Mouse (Mus musculus) thymus, adult 2 months (tissue): ENCODE measurements around the gene Pax7. TPM values are rescaled to one million over a fixed set of nuclear protein-coding genes. Genes with fewer than 3 reads are reported as not detected.

ENCODE experiments used
- DNase-seq: peaks from one replicate; pipeline ENCODE4 v3.0.0; 2021
- H3K27ac ChIP-seq: fragments of 200-500 bp; 2 replicates; pipeline ENCODE4 v1.5.1; 2012; ENCODE audit warnings: low read length, control low read depth; ENCODE audit not compliant: control insufficient read depth, insufficient read depth
- H3K27me3 ChIP-seq: fragments of 200-500 bp; 2 replicates; pipeline ENCODE4 v1.6.1; 2012; ENCODE audit warnings: mild to moderate bottlenecking, low read length, moderate library complexity, mixed read lengths; ENCODE audit not compliant: control insufficient read depth, insufficient read depth
- H3K36me3 ChIP-seq: fragments of 200-500 bp; 2 replicates; pipeline ENCODE4 v1.6.1; 2012; ENCODE audit warnings: mild to moderate bottlenecking, low read length, moderate library complexity; ENCODE audit not compliant: control insufficient read depth, insufficient read depth
- H3K4me1 ChIP-seq: fragments of 200-500 bp; replicated peaks from 2 replicates; pipeline ENCODE4 v1.6.1; 2012; ENCODE audit warnings: low read length; ENCODE audit not compliant: control insufficient read depth, insufficient read depth
- H3K4me3 ChIP-seq: fragments of 200-500 bp; 2 replicates; pipeline ENCODE4 v1.5.1; 2012; ENCODE audit warnings: mild to moderate bottlenecking, low read length, control low read depth, moderate library complexity; ENCODE audit not compliant: control insufficient read depth, insufficient read depth
- CTCF ChIP-seq: fragments of 200-500 bp; IDR thresholded peaks from 2 replicates; pipeline ENCODE4 v1.5.1; 2012; ENCODE audit warnings: mild to moderate bottlenecking, control low read depth, low read length, moderate library complexity, borderline replicate concordance; ENCODE audit not compliant: control insufficient read depth, poor library complexity, insufficient read depth; ENCODE audit errors: extremely low read depth
- POLR2A ChIP-seq: fragments of 200-500 bp; IDR thresholded peaks from 2 replicates; pipeline ENCODE4 v1.6.1; 2012; ENCODE audit warnings: mild to moderate bottlenecking, low read length, control low read depth, moderate library complexity; ENCODE audit not compliant: control insufficient read depth, poor library complexity, insufficient read depth; ENCODE audit errors: extremely low read depth
- WGBS: fragments of 180-500 bp; shearing (Covaris S2); methylation state at CpG from one replicate; pipeline ENCODE4 v1.1.7; 2018; 5-methylcytosine and 5-hydroxymethylcytosine counted together
- polyA plus RNA-seq: library from polyadenylated mRNA; depleted of rRNA; stranded (reverse); fragments of >200 nt; gene quantifications from 2 replicates; pipeline ENCODE4 v1.2.3, GENCODE M21; 2012

The Pax7 gene
- polyA plus RNA-seq, 1 experiment = 1.1 TPM

DNA sequence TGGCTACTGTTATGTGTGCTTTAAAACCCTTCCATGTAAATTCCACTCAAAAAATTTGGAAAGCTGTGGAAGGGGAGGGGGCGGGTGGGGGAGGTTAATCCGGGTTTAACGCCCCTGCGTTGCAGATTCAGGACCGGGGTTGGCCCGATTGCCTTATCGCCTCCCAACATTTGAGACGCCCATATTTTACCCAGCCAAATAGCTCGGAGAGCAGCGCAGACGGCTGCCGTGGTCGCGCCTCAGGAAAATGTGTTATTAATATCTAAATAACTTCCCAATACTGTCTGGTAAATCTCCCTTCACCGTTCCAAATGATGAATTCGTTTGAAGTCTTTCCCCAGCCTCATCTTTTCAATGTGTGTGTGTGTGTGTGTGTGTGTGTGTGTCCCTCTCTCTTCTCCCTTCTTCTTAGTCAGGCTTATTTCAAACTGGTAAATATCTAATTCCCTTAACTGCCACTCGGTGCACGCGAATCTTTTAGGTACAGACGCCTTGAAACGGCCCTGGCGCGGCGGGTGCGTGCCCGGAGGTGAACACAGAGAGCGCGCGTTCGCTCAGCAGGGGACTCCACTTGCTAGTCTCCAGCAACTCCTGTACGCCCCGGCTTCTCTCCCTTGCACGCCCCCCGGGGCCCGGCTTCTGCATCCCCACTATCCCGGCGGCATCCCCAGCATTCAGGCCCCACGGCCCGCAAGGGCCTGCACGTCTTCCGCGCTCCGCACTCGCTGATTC lies 10.0 kb downstream of the Pax7 start:
- 6% methylated on average over 44 of the region's 44 CpGs for WGBS

DNA sequence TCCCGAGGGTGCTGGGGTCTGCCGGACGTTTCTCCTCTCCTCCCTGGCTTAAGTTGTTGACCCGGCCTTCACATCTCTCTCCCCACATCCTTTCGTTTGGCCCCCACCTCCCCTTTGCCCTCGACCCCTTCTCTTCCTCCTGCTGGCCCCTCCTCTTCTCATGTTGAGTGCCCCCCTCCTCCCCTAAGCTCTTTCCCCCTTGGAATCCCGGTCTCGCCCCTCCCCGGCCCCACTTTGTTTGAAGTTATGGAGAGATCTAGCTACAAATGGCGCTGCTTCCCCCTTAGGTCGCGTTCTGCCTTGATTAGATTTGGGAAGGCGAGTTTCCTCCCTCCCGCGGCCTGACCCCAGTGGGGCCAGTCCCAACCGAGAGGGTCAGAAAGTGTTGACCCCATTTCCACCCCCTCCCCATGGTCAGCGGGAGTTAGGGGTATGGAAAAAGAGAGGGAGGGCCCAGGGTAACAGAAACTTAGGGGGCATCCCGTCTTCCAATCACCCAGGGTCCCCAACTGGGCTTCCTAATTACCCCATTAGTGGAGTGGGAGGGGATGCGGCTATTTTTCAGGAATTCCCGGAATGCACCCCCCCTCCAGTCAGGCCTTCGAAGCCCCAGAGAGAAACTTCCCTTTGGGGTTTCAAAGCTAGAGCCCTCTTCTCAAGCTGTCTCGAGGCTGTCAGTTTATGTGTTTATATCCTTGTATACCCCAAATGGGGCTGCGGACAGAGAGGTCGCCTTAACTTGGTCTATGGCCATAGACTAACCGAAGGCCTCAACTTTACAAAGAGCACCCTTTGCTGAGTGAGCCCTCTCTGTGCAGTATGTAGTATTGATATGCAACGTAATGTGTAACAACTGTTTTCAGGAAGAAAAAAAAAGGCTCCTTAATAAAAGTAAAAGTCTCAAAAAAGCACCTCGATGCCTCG lies 10.9 kb downstream of the Pax7 start:
- H3K36me3 ChIP-seq = no peaks in the 10 kb centered on the region
- H3K27ac ChIP-seq = no peak overlapping the region
- TF ChIP-seq CTCF = no peak
- no peak for TF ChIP-seq POLR2A
- peaks cover 36% of the 10 kb centered on the region for H3K4me1 ChIP-seq
- WGBS = 7% methylated on average over 28 of the region's 28 CpGs
- no peak for DNase-seq
- H3K4me3 ChIP-seq = no peak overlapping the region
- peaks cover 59% of the 10 kb centered on the region for H3K27me3 ChIP-seq

More for the DNA sequence above, 10.0 kb downstream of the Pax7 start:
- H3K36me3 ChIP-seq = no peaks in the 10 kb centered on the region
- TF ChIP-seq CTCF (no peak), POLR2A (no peak)
- peaks cover 67% of the 10 kb centered on the region for H3K27me3 ChIP-seq
- peak; percentile 28 for DNase-seq
- H3K4me3 ChIP-seq = no peak overlapping the region
- H3K27ac ChIP-seq = no peak overlapping the region
- peaks cover 36% of the 10 kb centered on the region for H3K4me1 ChIP-seq

DNA sequence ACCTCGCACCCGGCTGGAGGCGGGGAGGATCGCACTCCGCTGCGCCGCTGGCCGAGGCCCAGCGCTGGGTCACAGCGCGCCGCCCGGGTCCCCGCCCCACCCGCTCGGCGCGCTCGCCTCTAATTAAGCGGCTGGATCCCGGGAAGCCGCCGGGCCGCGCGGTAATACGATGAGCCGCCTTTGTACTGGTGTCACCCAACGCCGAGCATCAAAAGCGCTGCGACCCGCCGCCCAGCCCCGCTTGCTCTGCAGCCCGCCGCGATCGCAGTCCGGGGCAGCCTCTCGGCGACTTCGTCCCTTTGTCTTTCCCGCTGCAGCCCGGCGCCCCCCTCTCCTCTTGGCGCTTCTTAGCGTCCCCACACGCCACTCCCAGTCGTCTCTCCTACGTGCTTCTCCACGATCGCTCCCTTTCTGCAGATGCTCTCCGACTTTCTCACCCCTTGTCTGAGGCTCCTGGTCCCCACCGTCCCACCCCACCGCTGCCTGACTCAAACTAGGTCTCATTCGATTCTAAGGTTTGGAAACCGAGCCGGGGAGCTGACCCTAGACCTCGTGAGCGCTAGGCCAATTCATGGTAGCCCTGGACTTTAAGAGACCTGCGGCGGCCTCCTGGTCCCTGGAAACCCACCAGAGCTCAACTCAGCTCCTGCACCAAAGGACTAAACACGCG lies 11.7 kb downstream of the Pax7 start:
- DNase-seq = no peak
- H3K27ac ChIP-seq = no peak overlapping the region
- WGBS = 5% methylated on average over 64 of the region's 65 CpGs
- no peaks in the 10 kb centered on the region for H3K36me3 ChIP-seq
- TF ChIP-seq CTCF (no peak), POLR2A (no peak)
- peaks cover 53% of the 10 kb centered on the region for H3K27me3 ChIP-seq
- peaks cover 41% of the 10 kb centered on the region for H3K4me1 ChIP-seq
- peak overlapping the region; percentile 16; the same call in 1 of the 2 replicates for H3K4me3 ChIP-seq

DNA sequence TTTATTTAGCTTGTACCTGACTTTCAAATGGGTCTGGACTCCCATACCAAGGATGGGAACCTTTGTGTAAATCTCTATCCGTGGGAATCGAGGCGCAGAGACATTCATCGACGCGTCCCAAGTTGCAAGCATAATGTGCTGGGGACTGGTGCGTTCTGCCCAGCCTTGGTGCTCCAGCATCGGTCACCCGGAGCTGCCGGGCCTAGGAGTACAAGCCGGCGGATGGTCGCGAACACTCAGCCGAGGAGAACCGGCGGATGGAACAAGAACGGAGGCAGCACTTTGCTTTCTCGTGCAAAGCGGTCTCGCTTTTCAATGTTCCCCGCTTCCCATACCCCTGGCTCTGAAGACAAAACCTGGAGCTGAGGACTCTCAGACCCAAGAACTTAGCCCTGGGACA lies 12.3 kb downstream of the Pax7 start:
- no peaks in the 10 kb centered on the region for H3K36me3 ChIP-seq
- no peak for DNase-seq
- 9% methylated on average over 22 of the region's 22 CpGs for WGBS
- TF ChIP-seq POLR2A = no peak
- TF ChIP-seq CTCF = no peak
- H3K27me3 ChIP-seq = peaks cover 48% of the 10 kb centered on the region
- H3K27ac ChIP-seq = no peak overlapping the region
- peak overlapping the region; percentile 16; the same call in 1 of the 2 replicates for H3K4me3 ChIP-seq
- peaks cover 41% of the 10 kb centered on the region for H3K4me1 ChIP-seq

DNA sequence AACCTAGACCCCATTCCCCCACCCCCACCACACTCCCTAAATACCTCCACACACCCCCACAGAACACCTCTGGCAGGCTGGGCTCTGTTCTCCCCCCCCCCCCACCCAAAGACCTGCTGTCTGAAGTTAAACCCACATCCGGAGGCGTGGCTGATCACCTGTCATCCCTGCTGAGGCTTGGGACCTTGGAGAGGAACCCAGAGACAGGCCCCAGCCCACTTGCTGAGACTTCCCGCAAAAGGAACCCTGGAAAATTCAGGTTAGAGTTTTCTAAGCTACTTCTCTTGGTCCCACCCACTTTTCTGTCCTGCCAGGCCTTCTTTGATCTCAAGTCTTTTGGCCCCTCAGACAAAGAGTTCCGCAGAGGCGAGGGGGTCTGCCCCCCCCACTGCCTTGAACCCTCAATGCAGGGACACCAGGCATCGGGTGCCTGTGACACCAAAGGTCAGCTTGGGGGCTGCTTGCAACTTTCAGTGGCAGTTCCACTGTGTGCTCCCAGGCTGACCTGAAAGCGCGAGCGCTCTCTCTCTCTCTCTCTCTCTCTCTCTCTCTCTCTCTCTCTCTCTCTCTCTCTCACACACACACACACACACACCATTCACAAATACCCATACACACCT lies 13.8 kb downstream of the Pax7 start:
- Histone ChIP-seq H3K4me1 (peaks cover 43% of the 10 kb centered on the region), H3K27ac (no peak overlapping the region), H3K27me3 (peaks cover 38% of the 10 kb centered on the region), H3K4me3 (peak overlapping the region; percentile 3; the same call in 1 of the 2 replicates), H3K36me3 (no peaks in the 10 kb centered on the region)
- no peak for TF ChIP-seq CTCF
- no peak for TF ChIP-seq POLR2A
- DNase-seq = peak; percentile 70
- 17% methylated on average over 9 of the region's 9 CpGs for WGBS
